Mouse (Mus musculus): ENCODE data around the gene Xrcc1. TPM values are rescaled to one million over a fixed set of nuclear protein-coding genes. Genes with fewer than 3 reads are reported as not detected.
A peak's percentile ranks its signal among the peaks of the same experiment; 100 is the strongest.

The Xrcc1 gene
- polyA plus RNA-seq, 1 experiment from 2014 or later = 89.6 TPM

DNA sequence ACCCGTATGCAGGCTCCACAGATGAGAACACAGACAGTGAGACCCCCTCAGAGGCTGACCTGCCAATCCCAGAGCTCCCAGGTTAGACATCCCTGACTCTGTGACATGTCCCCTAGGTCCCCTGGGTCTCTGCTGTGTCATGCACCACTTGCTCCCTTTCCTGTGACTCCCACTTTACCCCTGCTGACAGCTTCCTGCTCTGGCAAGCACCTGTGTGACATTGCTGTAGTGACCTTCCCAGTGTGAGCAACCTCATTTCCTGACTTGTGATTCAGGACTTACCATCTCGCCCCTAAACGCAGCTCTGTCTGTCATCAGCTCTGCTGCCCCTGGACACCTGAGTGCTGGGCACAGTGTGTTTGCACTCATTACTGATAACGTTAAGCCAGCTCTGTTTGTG lies 25.0 kb downstream of the Xrcc1 start:
- H3K9me3 ChIP-seq (replicated peaks) = no peaks in the 10 kb centered on the region
- no peak overlapping the region for H3K9ac ChIP-seq
- 83% methylated on average over 4 of the region's 4 CpGs for WGBS
- H3K27me3 ChIP-seq = no peaks in the 10 kb centered on the region
- H3K36me3 ChIP-seq (ENCODE audit: poor library complexity, severe bottlenecking) = peaks cover 74% of the 10 kb centered on the region
- H3K4me3 ChIP-seq = no peak overlapping the region
- no peak for ATAC-seq
- no peak overlapping the region for H3K4me2 ChIP-seq
- H3K27ac ChIP-seq = no peak overlapping the region
- no peaks in the 10 kb centered on the region for H3K4me1 ChIP-seq

DNA sequence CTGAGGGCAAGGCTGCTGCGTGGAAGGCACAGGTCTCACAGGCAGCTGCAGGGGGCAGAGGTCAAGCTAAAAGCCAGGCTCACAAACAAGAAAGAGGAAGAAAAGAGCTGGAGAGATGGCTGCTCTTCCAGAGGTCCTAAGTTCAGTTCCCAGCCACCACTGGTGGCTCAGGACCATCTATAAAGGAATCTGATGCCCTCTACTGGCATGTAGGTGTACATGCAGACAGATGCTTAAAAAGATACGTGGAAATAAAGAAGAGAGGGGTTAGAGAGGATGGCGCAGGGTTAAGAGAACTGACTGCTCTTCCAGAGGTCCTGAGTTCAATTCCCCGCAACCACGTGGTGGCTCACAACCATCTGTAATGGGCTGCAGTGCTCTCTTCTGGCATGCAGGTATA lies 26.4 kb downstream of the Xrcc1 start:
- Histone ChIP-seq H3K36me3 (ENCODE audit: poor library complexity, severe bottlenecking) (peaks cover 60% of the 10 kb centered on the region), H3K9me3 (replicated peaks) (no peaks in the 10 kb centered on the region), H3K27ac (no peak overlapping the region), H3K4me2 (no peak overlapping the region), H3K9ac (no peak overlapping the region), H3K4me1 (no peaks in the 10 kb centered on the region), H3K4me3 (no peak overlapping the region), H3K27me3 (no peaks in the 10 kb centered on the region)
- ATAC-seq = no peak
- WGBS = 54% methylated on average over 5 of the region's 5 CpGs

DNA sequence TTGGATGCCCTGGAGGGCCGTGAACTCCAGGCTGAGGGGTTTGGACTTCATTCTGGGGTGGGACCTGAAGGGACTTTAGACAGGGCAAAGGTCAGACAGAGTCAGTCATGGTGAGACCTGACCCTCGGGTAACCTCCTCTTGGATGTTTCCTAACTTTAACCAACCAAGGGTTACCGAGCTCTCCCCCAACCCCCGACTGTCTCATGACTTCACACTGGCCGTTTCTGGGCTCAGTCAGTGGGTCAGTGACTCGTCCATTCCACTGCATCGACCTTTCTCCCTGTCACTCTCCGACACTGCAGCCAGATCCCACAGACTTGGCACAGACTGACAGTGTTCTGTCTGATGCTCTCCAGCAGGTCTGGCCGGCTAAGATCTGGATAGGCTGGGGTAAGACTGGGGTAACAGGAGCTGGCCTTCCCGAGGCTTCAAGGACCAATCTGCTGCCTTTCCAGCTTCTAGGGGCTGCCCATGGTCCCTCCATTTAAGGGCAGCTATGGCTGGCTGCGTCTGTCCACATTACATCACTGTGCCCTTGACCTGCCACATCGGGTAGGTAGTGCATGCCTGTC lies 28.2 kb downstream of the Xrcc1 start:
- WGBS = 72% methylated on average over 12 of the region's 12 CpGs

DNA sequence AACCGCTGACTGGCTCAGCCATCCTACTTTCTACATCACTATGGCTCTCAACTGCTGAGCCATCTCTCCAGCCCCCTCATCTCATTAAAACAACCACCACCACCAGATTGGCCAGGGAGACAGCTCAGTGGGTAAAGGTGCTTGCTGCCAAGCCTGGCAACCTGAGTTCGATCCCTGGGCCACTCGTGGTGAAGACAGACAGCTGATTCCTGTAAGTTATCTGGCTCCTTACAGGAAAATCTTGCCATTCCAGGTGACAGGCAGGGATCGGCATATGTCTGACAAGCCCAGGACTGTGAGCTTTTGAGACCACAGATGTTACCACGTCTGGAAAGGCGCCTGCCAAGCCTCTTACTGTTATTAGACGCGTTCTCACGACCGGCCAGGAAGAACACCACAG lies 31.7 kb downstream of the Xrcc1 start:
- 93% methylated on average over 10 of the region's 10 CpGs for WGBS
- H3K36me3 ChIP-seq (ENCODE audit: poor library complexity, severe bottlenecking) = peaks cover 13% of the 10 kb centered on the region
- H3K4me2 ChIP-seq = no peak overlapping the region
- no peak overlapping the region for H3K9ac ChIP-seq
- no peaks in the 10 kb centered on the region for H3K9me3 ChIP-seq (replicated peaks)
- no peak overlapping the region for H3K27ac ChIP-seq
- no peaks in the 10 kb centered on the region for H3K27me3 ChIP-seq
- H3K4me3 ChIP-seq = no peak overlapping the region
- H3K4me1 ChIP-seq = no peaks in the 10 kb centered on the region
- ATAC-seq = no peak

More for the DNA sequence above, 28.2 kb downstream of the Xrcc1 start:
- H3K27ac ChIP-seq = no peak overlapping the region
- H3K9me3 ChIP-seq (replicated peaks) = no peaks in the 10 kb centered on the region
- H3K4me3 ChIP-seq = no peak overlapping the region
- H3K36me3 ChIP-seq (ENCODE audit: poor library complexity, severe bottlenecking) = peaks cover 43% of the 10 kb centered on the region
- H3K9ac ChIP-seq = no peak overlapping the region
- no peak overlapping the region for H3K4me2 ChIP-seq
- H3K4me1 ChIP-seq = no peaks in the 10 kb centered on the region
- ATAC-seq = no peak
- no peaks in the 10 kb centered on the region for H3K27me3 ChIP-seq

DNA sequence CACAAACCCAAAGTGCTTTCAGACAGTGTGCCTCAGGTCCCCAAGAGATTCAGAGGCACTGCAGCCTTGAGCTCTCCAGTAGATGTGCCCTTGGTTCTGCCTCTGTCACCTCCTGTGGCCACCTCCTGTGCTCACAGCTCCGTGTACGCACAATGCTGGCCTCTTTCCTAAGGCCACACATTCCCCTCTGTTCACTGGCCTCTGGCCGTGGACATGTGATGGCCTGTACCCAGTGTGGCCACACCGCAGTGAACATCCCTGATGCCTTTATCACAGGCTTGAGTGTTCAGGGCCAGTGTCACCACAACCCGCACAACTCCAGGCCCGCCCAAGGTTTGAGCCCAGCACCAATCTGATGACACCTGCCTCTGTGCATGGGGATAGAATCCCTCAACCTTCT lies 38.8 kb downstream of the Xrcc1 start:
- WGBS = 82% methylated on average over 6 of the region's 6 CpGs
- Histone ChIP-seq H3K4me1 (peaks cover 11% of the 10 kb centered on the region; the same call in 1 of the 2 replicates), H3K27ac (no peak overlapping the region), H3K9me3 (replicated peaks) (no peaks in the 10 kb centered on the region), H3K9ac (no peak overlapping the region), H3K4me3 (no peak overlapping the region), H3K4me2 (no peak overlapping the region), H3K36me3 (ENCODE audit: poor library complexity, severe bottlenecking) (no peaks in the 10 kb centered on the region), H3K27me3 (peaks cover 28% of the 10 kb centered on the region)
- no peak for ATAC-seq

DNA sequence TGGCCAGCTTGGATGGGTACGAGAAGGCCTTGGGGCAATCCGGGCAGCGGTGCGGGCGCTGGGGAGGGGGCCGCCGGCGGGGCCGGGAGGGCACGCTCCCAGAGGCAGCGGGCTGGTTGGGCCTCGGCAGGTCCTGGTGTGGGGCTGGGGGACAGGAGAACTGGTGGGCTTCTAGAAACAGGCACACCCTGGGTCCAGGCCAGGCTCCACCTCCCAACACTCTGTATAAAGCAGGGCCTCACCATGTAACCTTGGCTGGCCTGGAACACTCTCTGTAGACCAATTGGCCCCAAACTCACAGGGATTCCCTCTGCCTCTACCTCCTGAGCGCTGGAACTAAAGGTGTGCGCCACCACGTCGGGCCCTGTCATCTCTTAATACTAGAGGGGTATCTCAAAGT lies 39.9 kb downstream of the Xrcc1 start:
- Histone ChIP-seq H3K4me1 (peaks cover 11% of the 10 kb centered on the region; the same call in 1 of the 2 replicates), H3K9ac (no peak overlapping the region), H3K36me3 (ENCODE audit: poor library complexity, severe bottlenecking) (no peaks in the 10 kb centered on the region), H3K27ac (no peak overlapping the region), H3K27me3 (peaks cover 28% of the 10 kb centered on the region), H3K9me3 (replicated peaks) (no peaks in the 10 kb centered on the region), H3K4me2 (no peak overlapping the region), H3K4me3 (no peak overlapping the region)
- no peak for ATAC-seq
- WGBS = 44% methylated on average over 16 of the region's 16 CpGs

DNA sequence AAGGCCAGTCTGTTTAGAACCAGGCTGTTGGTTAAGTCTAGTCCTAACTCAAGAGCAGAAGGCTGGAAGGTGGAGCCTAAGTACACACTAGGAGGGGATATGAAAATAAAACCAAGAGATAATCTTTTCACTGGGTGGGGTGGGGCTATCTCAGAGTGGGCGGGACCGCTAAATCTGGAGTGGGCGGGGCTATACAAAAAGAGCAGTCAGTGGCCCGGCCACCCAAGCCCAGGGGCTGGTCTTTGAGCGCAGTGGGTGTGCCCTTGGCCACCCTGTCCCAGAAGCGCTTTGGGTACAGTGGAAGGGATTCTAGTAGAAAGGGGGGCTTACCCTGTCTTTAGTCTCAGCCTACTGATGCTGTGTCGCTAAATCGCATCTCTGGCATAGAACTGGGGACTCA lies 40.7 kb downstream of the Xrcc1 start:
- WGBS = 13% methylated on average over 8 of the region's 8 CpGs
- Histone ChIP-seq H3K4me2 (peak overlapping the region; percentile 65), H3K9ac (peak overlapping the region; percentile 78), H3K36me3 (ENCODE audit: poor library complexity, severe bottlenecking) (no peaks in the 10 kb centered on the region), H3K27ac (no peak overlapping the region), H3K4me3 (peak overlapping the region; percentile 47), H3K27me3 (peaks cover 28% of the 10 kb centered on the region), H3K9me3 (replicated peaks) (no peaks in the 10 kb centered on the region), H3K4me1 (peaks cover 11% of the 10 kb centered on the region; the same call in 1 of the 2 replicates)
- peak; percentile 66 for ATAC-seq

DNA sequence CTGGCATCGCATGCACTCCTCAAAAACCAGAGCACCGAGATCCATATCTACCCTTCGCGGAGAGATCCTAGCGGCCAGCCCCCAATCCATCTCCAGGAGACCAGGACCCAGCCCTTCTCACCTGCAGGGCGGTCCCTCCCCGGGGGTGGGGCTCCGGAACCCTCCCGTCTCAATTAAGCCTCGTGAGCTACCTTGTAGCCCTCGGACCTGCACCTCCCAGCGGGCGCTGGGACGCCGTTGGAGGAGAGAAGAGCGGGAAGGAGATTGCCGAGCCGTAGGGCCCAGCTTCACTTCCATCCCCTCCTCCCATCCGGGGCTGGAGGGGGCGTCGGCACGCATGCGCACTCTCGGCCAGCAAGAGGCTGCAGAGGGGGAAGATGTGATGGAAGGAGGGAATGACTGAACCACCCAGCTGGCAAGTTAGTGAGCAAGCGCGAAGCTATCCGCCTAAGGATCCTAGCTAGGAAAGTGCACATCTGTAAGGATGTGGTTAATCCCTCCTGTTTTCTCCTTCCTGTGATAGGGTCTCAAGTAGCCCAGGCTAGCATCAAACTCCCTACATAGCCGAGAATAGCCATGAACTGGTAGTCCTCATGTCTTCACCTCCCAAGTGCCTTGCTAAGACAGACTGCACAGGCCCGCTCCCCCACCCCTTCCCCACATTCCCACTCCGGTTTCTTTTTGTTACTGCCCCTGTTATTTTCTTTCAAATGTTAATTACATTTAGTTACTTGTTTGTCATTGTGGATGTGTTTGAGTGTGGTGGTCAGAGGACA lies 41.4 kb downstream of the Xrcc1 start, which contains the start of the genes Ethe1 and Zfp575:
TSS of gene Ethe1 (plus strand) at position 214 of the 776 bp plus-strand sequence.
TSS of gene Zfp575 (minus strand) at position 312 of the 776 bp plus-strand sequence.
- Histone ChIP-seq H3K36me3 (ENCODE audit: poor library complexity, severe bottlenecking) (no peaks in the 10 kb centered on the region), H3K9me3 (replicated peaks) (no peaks in the 10 kb centered on the region), H3K4me2 (peak within 1 kb of the TSS; percentile 65), H3K4me3 (peak within 1 kb of the TSS; percentile 47), H3K27ac (no peak within 1 kb of the TSS), H3K4me1 (peaks cover 14% of the 10 kb centered on the region; the same call in 1 of the 2 replicates), H3K27me3 (peaks cover 28% of the 10 kb centered on the region), H3K9ac (peak within 1 kb of the TSS; percentile 78)
- peak; percentile 79 for ATAC-seq
- 5% methylated on average over 30 of the region's 30 CpGs for WGBS

DNA sequence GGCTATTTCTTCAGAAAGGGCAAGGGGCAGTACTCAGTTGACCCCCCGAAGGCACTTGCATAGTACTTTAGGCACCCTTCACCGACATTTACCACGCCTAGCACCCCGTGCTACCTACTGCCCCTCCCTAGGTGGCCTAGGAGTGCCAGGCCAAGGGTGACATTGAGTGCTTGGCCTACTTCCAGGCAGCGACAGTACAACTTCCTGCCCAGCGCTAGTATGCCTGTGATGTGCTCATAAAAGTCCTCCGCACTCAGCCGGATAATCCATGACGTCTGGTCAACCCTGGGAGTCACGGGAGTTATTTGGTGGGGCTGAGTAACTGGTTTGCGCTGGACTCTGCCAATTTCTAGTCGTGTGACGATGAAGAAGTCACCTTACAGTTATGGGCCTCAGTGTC lies 42.2 kb downstream of the Xrcc1 start:
- Histone ChIP-seq H3K27me3 (peaks cover 28% of the 10 kb centered on the region), H3K27ac (no peak overlapping the region), H3K36me3 (ENCODE audit: poor library complexity, severe bottlenecking) (no peaks in the 10 kb centered on the region), H3K9me3 (replicated peaks) (no peaks in the 10 kb centered on the region), H3K4me2 (no peak overlapping the region), H3K9ac (no peak overlapping the region), H3K4me3 (no peak overlapping the region), H3K4me1 (peaks cover 16% of the 10 kb centered on the region)
- WGBS = 87% methylated on average over 13 of the region's 13 CpGs
- ATAC-seq = no peak

DNA sequence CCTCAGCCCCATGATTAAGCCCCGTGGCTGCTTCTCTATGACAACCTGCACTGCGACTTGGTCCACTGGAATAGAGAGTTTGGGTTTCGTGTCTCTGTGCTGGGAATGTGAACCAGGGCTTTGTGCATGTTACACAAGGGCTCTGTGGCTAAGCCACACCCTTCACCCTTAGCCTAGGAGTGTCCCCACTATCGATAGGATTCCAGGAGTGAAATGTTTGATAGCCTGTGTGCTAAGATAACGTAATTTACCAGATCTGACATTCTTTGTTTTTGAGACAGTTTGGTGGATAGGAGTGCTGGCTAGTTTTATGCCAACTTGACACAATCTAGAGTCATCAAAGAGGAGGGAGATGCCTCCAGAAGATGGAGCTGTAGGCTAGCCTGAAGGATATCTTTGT lies 45.6 kb downstream of the Xrcc1 start:
- H3K9ac ChIP-seq = 0 out of 2 replicates have a peak overlapping the region, but pooled peaks have one; percentile 5
- no peak overlapping the region for H3K4me3 ChIP-seq
- H3K27me3 ChIP-seq = peaks cover 19% of the 10 kb centered on the region
- H3K27ac ChIP-seq = no peak overlapping the region
- H3K36me3 ChIP-seq (ENCODE audit: poor library complexity, severe bottlenecking) = no peaks in the 10 kb centered on the region
- no peaks in the 10 kb centered on the region for H3K9me3 ChIP-seq (replicated peaks)
- H3K4me2 ChIP-seq = no peak overlapping the region
- H3K4me1 ChIP-seq = peaks cover 33% of the 10 kb centered on the region
- ATAC-seq = no peak
- WGBS = 79% methylated on average over 5 of the region's 5 CpGs

DNA sequence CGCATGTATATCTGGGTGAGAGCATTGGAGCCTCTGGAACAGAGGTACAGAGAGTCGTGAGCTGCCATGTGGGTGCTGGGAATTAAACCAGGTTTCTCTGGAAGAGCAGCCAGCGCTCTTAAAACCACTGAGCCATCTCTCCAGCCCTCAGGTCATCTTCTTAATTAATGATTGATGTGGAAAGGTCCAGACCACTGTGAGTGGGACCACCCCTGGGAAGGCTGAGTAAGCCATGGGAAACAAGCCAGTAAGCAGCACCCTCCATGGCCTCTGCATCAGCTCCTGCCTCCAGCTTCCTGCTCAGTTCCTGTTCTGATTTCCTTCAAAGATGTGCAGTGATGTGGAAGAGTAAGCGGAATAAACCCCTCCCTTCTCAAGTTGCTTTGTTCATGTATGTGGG lies 46.1 kb downstream of the Xrcc1 start:
- H3K36me3 ChIP-seq (ENCODE audit: poor library complexity, severe bottlenecking) = no peaks in the 10 kb centered on the region
- H3K27me3 ChIP-seq = peaks cover 16% of the 10 kb centered on the region; the same call in 1 of the 2 replicates
- H3K4me2 ChIP-seq = no peak overlapping the region
- peaks cover 29% of the 10 kb centered on the region for H3K4me1 ChIP-seq
- H3K27ac ChIP-seq = no peak overlapping the region
- 65% methylated on average over 4 of the region's 4 CpGs for whole genome bisulfite sequencing
- no peak overlapping the region for H3K4me3 ChIP-seq
- no peak overlapping the region for H3K9ac ChIP-seq
- no peak for ATAC-seq
- no peaks in the 10 kb centered on the region for H3K9me3 ChIP-seq (replicated peaks)

DNA sequence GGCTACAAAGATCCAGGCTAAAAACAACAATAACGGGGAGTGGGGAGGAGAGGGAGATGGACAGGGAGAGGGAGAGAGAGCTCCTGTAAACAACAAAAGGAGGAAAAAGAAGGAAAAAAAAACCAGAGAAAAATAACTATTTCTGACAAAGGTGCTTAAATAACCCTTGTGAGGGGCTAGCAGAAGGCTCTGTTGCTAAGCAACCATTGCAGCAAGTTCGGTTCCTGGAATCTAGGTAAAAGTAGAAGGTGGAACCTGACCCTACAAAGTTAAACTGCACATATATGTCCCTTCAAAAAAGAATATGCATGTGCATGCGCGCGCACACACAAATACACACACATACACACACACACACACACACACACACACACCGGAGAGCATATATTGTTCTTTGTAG lies 46.7 kb downstream of the Xrcc1 start:
- H3K9me3 ChIP-seq (replicated peaks) = no peaks in the 10 kb centered on the region
- no peak overlapping the region for H3K4me2 ChIP-seq
- peaks cover 16% of the 10 kb centered on the region; the same call in 1 of the 2 replicates for H3K27me3 ChIP-seq
- peaks cover 23% of the 10 kb centered on the region for H3K4me1 ChIP-seq
- H3K9ac ChIP-seq = no peak overlapping the region
- no peak for ATAC-seq
- H3K36me3 ChIP-seq (ENCODE audit: poor library complexity, severe bottlenecking) = no peaks in the 10 kb centered on the region
- 82% methylated on average over 6 of the region's 6 CpGs for WGBS
- no peak overlapping the region for H3K27ac ChIP-seq
- H3K4me3 ChIP-seq = no peak overlapping the region

Measured in forebrain, embryonic 13.5 days (tissue).